Mouse (Mus musculus): Measurements from ENCODE around the gene Cacng2. TPM values are rescaled to one million over a fixed set of nuclear protein-coding genes. Genes with fewer than 3 reads are reported as not detected.

Cacng2 gene
- total RNA-seq, 2 experiments from 2014 or later: not detected

- no peak for DNase-seq (ENCODE audit: low spot score)
Observed at GRCm38 (mm10) chr15:77955440-77956403, 164.1 kb downstream of the Cacng2 start.

- no peak for DNase-seq (ENCODE audit: low spot score)
Observed at GRCm38 (mm10) chr15:77954362-77954761, 165.5 kb downstream of the Cacng2 start.

- DNase-seq (ENCODE audit: low spot score): no peak
Observed at GRCm38 (mm10) chr15:77952921-77953320, 166.9 kb downstream of the Cacng2 start.

GRCm38 (mm10) chr15:77949061-77949460 lies 170.8 kb downstream of the Cacng2 start:
- DNase-seq (ENCODE audit: low spot score): no peak

GRCm38 (mm10) chr15:77945711-77946110 lies 174.1 kb downstream of the Cacng2 start:
- peak; percentile 30 for DNase-seq (ENCODE audit: low spot score)

Other genes starting within 250 kb of the Cacng2 start
- gene Txn2, start 191.0 kb downstream of the Cacng2 start, total RNA-seq (2021): 100 to 1,000 TPM; 215 to 223 TPM
- gene Foxred2, start 163.3 kb downstream of the Cacng2 start, total RNA-seq (2021): under 1 TPM; 0.45 to 0.53 TPM
- gene Eif3d, start 149.2 kb downstream of the Cacng2 start, total RNA-seq (2021): 10 to 100 TPM; 55.8 to 61.7 TPM
- 10 to 100 TPM; 11.5 to 16.6 TPM for gene Ift27, start 54.1 kb upstream of the Cacng2 start, total RNA-seq (2021)
- over 10,000 TPM; 13,440 to 14,162 TPM for gene Pvalb, start 86.4 kb upstream of the Cacng2 start, total RNA-seq (2021)
- under 1 TPM; 0.50 to 1.00 TPM for gene Ncf4, start 124.8 kb upstream of the Cacng2 start, total RNA-seq (2021)
- gene Csf2rb2, start 185.7 kb upstream of the Cacng2 start, total RNA-seq (2021): 1 to 10 TPM in 1 of 2 experiments, under 1 TPM in 1; 0.82 to 1.2 TPM
- 1 to 10 TPM; 1.6 to 1.7 TPM for gene Csf2rb, start 205.7 kb upstream of the Cacng2 start, total RNA-seq (2021)